Mouse (Mus musculus) lung, embryonic 15.5 days (tissue): ENCODE data around the gene Map3k14. TPM values are rescaled to one million over a fixed set of nuclear protein-coding genes. Genes with fewer than 3 reads are reported as not detected.

Experiments used
- ATAC-seq: fragments of 200-750 bp; cut with Nextera tagmentation; 2 replicates; pipeline ENCODE4 v1.8.0; 2017; ENCODE audit warnings: moderate number of reproducible peaks, borderline replicate concordance; ENCODE audit not compliant: low FRiP score, low TSS enrichment; ENCODE audit errors: extremely low read depth
- H3K27ac ChIP-seq: fragments of 300-500 bp; sonication (generic); 2 replicates; pipeline ENCODE4 v1.5.1; 2015; ENCODE audit warnings: moderate library complexity, mild to moderate bottlenecking, inconsistent platforms
- H3K27me3 ChIP-seq: fragments of 300-500 bp; sonication (generic); 2 replicates; pipeline ENCODE4 v1.6.1; 2015; ENCODE audit warnings: inconsistent platforms
- H3K36me3 ChIP-seq: fragments of 300-500 bp; sonication (generic); 2 replicates; pipeline ENCODE4 v1.6.1; 2015; ENCODE audit warnings: inconsistent platforms
- H3K4me1 ChIP-seq: fragments of 300-500 bp; sonication (generic); 2 replicates; pipeline ENCODE4 v1.6.1; 2015; ENCODE audit warnings: inconsistent platforms
- H3K4me2 ChIP-seq: fragments of 300-500 bp; sonication (generic); 2 replicates; pipeline ENCODE4 v1.6.1; 2015; ENCODE audit warnings: inconsistent platforms, mild to moderate bottlenecking, moderate library complexity
- H3K4me3 ChIP-seq: fragments of 300-500 bp; sonication (generic); 2 replicates; pipeline ENCODE4 v1.5.1; 2015; ENCODE audit warnings: mild to moderate bottlenecking, inconsistent platforms
- H3K9ac ChIP-seq: fragments of 300-500 bp; sonication (generic); 2 replicates; pipeline ENCODE4 v1.6.1; 2015; ENCODE audit warnings: inconsistent platforms
- H3K9me3 ChIP-seq: fragments of 300-500 bp; sonication (generic); 2 replicates; pipeline ENCODE4 v1.6.1; 2016; ENCODE audit warnings: inconsistent platforms
- WGBS: fragments of 180-500 bp; shearing (Covaris S2); methylation state at CpG from one replicate; pipeline ENCODE4 v1.1.7; 2015; 5-methylcytosine and 5-hydroxymethylcytosine counted together
- polyA plus RNA-seq: library from polyadenylated mRNA; unstranded; fragments of >200 nt; fragmentation: Nextera tagmentation; extraction: Ambion mirVana; gene quantifications from 2 replicates; pipeline ENCODE4 v1.2.1, GENCODE M21; 2015

The Map3k14 gene
- polyA plus RNA-seq, 1 experiment from 2014 or later = 3.5 TPM

GRCm38 (mm10) chr11:103257938-103258481, 9.3 kb downstream of the Map3k14 start:
- H3K9me3 ChIP-seq = no peaks in the 10 kb centered on the region
- no peaks in the 10 kb centered on the region for H3K36me3 ChIP-seq
- no peak overlapping the region for H3K4me2 ChIP-seq
- H3K27ac ChIP-seq = no peak overlapping the region
- H3K4me3 ChIP-seq = no peak overlapping the region
- 77% methylated on average over 4 of the region's 4 CpGs for WGBS
- ATAC-seq = no peak
- H3K9ac ChIP-seq = no peak overlapping the region
- peaks cover 12% of the 10 kb centered on the region for H3K4me1 ChIP-seq
- H3K27me3 ChIP-seq = no peaks in the 10 kb centered on the region

GRCm38 (mm10) chr11:103253605-103254004, 13.7 kb downstream of the Map3k14 start:
- H3K27me3 ChIP-seq = no peaks in the 10 kb centered on the region
- H3K9ac ChIP-seq = no peak overlapping the region
- no peak overlapping the region for H3K4me2 ChIP-seq
- WGBS = 78% methylated on average over 5 of the region's 5 CpGs
- H3K36me3 ChIP-seq = no peaks in the 10 kb centered on the region
- H3K9me3 ChIP-seq = no peaks in the 10 kb centered on the region
- no peak for ATAC-seq
- peaks cover 18% of the 10 kb centered on the region for H3K4me1 ChIP-seq
- H3K4me3 ChIP-seq = no peak overlapping the region
- no peak overlapping the region for H3K27ac ChIP-seq

- Histone ChIP-seq H3K4me2 (no peak overlapping the region), H3K4me3 (no peak overlapping the region), H3K27me3 (no peaks in the 10 kb centered on the region), H3K9me3 (no peaks in the 10 kb centered on the region), H3K9ac (no peak overlapping the region), H3K4me1 (peaks cover 31% of the 10 kb centered on the region), H3K27ac (no peak overlapping the region), H3K36me3 (no peaks in the 10 kb centered on the region)
- WGBS = 65% methylated on average over 5 of the region's 5 CpGs
- ATAC-seq = no peak
Observed at GRCm38 (mm10) chr11:103252380-103252779, 14.9 kb downstream of the Map3k14 start.

GRCm38 (mm10) chr11:103250324-103250723, 16.9 kb downstream of the Map3k14 start:
- Histone ChIP-seq H3K4me3 (no peak overlapping the region), H3K4me1 (peaks cover 48% of the 10 kb centered on the region), H3K4me2 (no peak overlapping the region), H3K27ac (no peak overlapping the region), H3K27me3 (no peaks in the 10 kb centered on the region), H3K9me3 (no peaks in the 10 kb centered on the region), H3K36me3 (no peaks in the 10 kb centered on the region), H3K9ac (no peak overlapping the region)
- WGBS = 85% methylated on average over 3 of the region's 3 CpGs
- no peak for ATAC-seq

- H3K4me3 ChIP-seq = no peak overlapping the region
- H3K4me2 ChIP-seq = no peak overlapping the region
- no peak for ATAC-seq
- no peaks in the 10 kb centered on the region for H3K36me3 ChIP-seq
- 66% methylated on average over 6 of the region's 6 CpGs for WGBS
- H3K27ac ChIP-seq = peak overlapping the region; percentile 38; the same call in 1 of the 2 replicates
- H3K4me1 ChIP-seq = peaks cover 56% of the 10 kb centered on the region
- H3K27me3 ChIP-seq = no peaks in the 10 kb centered on the region
- no peaks in the 10 kb centered on the region for H3K9me3 ChIP-seq
- no peak overlapping the region for H3K9ac ChIP-seq
Observed at GRCm38 (mm10) chr11:103249509-103249908, 17.8 kb downstream of the Map3k14 start.

- no peak overlapping the region for H3K9ac ChIP-seq
- H3K4me1 ChIP-seq = peaks cover 61% of the 10 kb centered on the region
- H3K27ac ChIP-seq = peak overlapping the region; percentile 38; the same call in 1 of the 2 replicates
- H3K9me3 ChIP-seq = no peaks in the 10 kb centered on the region
- no peaks in the 10 kb centered on the region for H3K27me3 ChIP-seq
- H3K4me3 ChIP-seq = no peak overlapping the region
- ATAC-seq = no peak
- 63% methylated on average over 5 of the region's 5 CpGs for WGBS
- H3K4me2 ChIP-seq = no peak overlapping the region
- no peaks in the 10 kb centered on the region for H3K36me3 ChIP-seq
Observed at GRCm38 (mm10) chr11:103248837-103249236, 18.4 kb downstream of the Map3k14 start.

- peak overlapping the region; percentile 85 for H3K27ac ChIP-seq
- H3K27me3 ChIP-seq = no peaks in the 10 kb centered on the region
- H3K9ac ChIP-seq = no peak overlapping the region
- peaks cover 63% of the 10 kb centered on the region for H3K4me1 ChIP-seq
- 33% methylated on average over 11 of the region's 11 CpGs for WGBS
- H3K36me3 ChIP-seq = no peaks in the 10 kb centered on the region
- no peaks in the 10 kb centered on the region for H3K9me3 ChIP-seq
- H3K4me3 ChIP-seq = no peak overlapping the region
- H3K4me2 ChIP-seq = no peak overlapping the region
- ATAC-seq = peak; percentile 77
Observed at GRCm38 (mm10) chr11:103247504-103248177, 19.6 kb downstream of the Map3k14 start.

- peaks cover 56% of the 10 kb centered on the region for H3K4me1 ChIP-seq
- H3K36me3 ChIP-seq = no peaks in the 10 kb centered on the region
- WGBS = 35% methylated on average over 4 of the region's 4 CpGs
- H3K4me3 ChIP-seq = no peak overlapping the region
- peak overlapping the region; percentile 82 for H3K27ac ChIP-seq
- no peak overlapping the region for H3K9ac ChIP-seq
- no peaks in the 10 kb centered on the region for H3K27me3 ChIP-seq
- no peaks in the 10 kb centered on the region for H3K9me3 ChIP-seq
- H3K4me2 ChIP-seq = no peak overlapping the region
- ATAC-seq = no peak
Observed at GRCm38 (mm10) chr11:103246731-103247290, 20.5 kb downstream of the Map3k14 start.

GRCm38 (mm10) chr11:103246081-103246730, 21.1 kb downstream of the Map3k14 start:
- WGBS = 51% methylated on average over 10 of the region's 10 CpGs
- Histone ChIP-seq H3K4me3 (no peak overlapping the region), H3K36me3 (no peaks in the 10 kb centered on the region), H3K9ac (no peak overlapping the region), H3K4me1 (peaks cover 57% of the 10 kb centered on the region), H3K27ac (peak overlapping the region; percentile 82), H3K27me3 (no peaks in the 10 kb centered on the region), H3K4me2 (0 out of 2 replicates have a peak overlapping the region, but pooled peaks have one; percentile 0), H3K9me3 (no peaks in the 10 kb centered on the region)
- peak; percentile 32; the same call in 1 of the 2 replicates for ATAC-seq

GRCm38 (mm10) chr11:103244856-103245255, 22.4 kb downstream of the Map3k14 start:
- no peak overlapping the region for H3K4me2 ChIP-seq
- peaks cover 68% of the 10 kb centered on the region for H3K4me1 ChIP-seq
- peak overlapping the region; percentile 56 for H3K27ac ChIP-seq
- H3K9me3 ChIP-seq = no peaks in the 10 kb centered on the region
- no peaks in the 10 kb centered on the region for H3K36me3 ChIP-seq
- peak; percentile 25 for ATAC-seq
- H3K27me3 ChIP-seq = no peaks in the 10 kb centered on the region
- no peak overlapping the region for H3K4me3 ChIP-seq
- H3K9ac ChIP-seq = no peak overlapping the region
- 54% methylated on average over 4 of the region's 4 CpGs for WGBS

- WGBS = 31% methylated on average over 7 of the region's 7 CpGs
- Histone ChIP-seq H3K4me1 (peaks cover 37% of the 10 kb centered on the region), H3K9ac (no peak overlapping the region), H3K4me3 (no peak overlapping the region), H3K27me3 (no peaks in the 10 kb centered on the region), H3K27ac (peak overlapping the region; percentile 39), H3K4me2 (no peak overlapping the region), H3K9me3 (no peaks in the 10 kb centered on the region), H3K36me3 (peaks cover 18% of the 10 kb centered on the region)
- ATAC-seq = no peak
Observed at GRCm38 (mm10) chr11:103240740-103241139, 26.5 kb downstream of the Map3k14 start.

GRCm38 (mm10) chr11:103237757-103238156, 29.5 kb downstream of the Map3k14 start:
- no peak for ATAC-seq
- no peak overlapping the region for H3K27ac ChIP-seq
- peaks cover 21% of the 10 kb centered on the region; the same call in 1 of the 2 replicates for H3K4me1 ChIP-seq
- peaks cover 18% of the 10 kb centered on the region for H3K36me3 ChIP-seq
- H3K9ac ChIP-seq = no peak overlapping the region
- 80% methylated on average over 9 of the region's 9 CpGs for WGBS
- no peaks in the 10 kb centered on the region for H3K27me3 ChIP-seq
- no peaks in the 10 kb centered on the region for H3K9me3 ChIP-seq
- H3K4me2 ChIP-seq = no peak overlapping the region
- no peak overlapping the region for H3K4me3 ChIP-seq
